Mouse (Mus musculus): ENCODE results near the gene Clybl. TPM values are rescaled to one million over a fixed set of nuclear protein-coding genes. Genes with fewer than 3 reads are reported as not detected.

Clybl gene
- polyA plus RNA-seq, 1 experiment from 2014 or later = 21.0 TPM

DNA sequence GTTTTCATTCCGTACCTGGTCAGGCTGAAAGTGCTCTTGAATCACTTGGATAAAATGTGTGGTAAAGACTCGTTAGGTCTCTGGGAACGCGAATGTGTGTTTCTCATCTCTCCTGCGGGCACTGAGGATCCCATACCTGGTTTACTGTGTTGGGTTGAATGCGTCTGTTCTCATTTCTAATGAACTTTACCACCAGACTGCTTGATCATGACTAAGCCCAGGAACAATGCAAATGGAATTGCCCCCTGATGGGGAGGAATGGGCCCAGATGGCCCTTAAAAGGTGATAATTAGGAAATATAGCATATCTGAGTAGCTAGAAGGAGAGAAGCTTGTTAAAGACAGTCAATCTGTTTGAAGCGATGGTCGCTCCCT lies 74.7 kb downstream of the Clybl start:
- peaks cover 38% of the 10 kb centered on the region for H3K4me1 ChIP-seq
- H3K27ac ChIP-seq = peak overlapping the region; percentile 55
- H3K4me2 ChIP-seq = peak overlapping the region; percentile 47
- WGBS = 2% methylated on average over 8 of the region's 8 CpGs
- no peak overlapping the region for H3K9ac ChIP-seq
- H3K4me3 ChIP-seq = no peak overlapping the region; the same call in 1 of the 2 replicates
- peaks cover 33% of the 10 kb centered on the region for H3K27me3 ChIP-seq
- ATAC-seq = peak; percentile 80
- H3K9me3 ChIP-seq (replicated peaks) = no peaks in the 10 kb centered on the region
- H3K36me3 ChIP-seq (ENCODE audit: poor library complexity, severe bottlenecking) = no peaks in the 10 kb centered on the region

DNA sequence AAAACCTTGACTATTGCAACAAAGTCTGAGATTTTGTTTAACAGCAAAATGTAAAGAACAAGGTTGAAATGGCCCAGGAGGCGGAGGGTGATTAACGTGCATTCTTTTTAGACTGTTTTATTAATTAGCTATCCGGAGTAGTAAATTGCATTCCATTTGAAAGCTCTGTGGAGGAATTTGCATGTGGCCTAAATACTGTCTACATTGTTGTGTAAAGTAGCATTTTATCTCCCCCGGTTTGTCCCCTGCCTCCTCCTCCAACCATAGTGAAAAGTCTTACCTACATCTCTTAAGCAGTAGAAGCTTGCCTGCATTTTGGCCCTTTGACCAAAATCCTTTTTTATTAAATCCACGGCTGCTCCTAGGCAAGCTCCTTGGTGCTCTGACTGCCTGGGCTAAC lies 76.8 kb downstream of the Clybl start:
- H3K9ac ChIP-seq = no peak overlapping the region
- H3K4me1 ChIP-seq = peaks cover 47% of the 10 kb centered on the region
- no peak for ATAC-seq
- no peaks in the 10 kb centered on the region for H3K36me3 ChIP-seq (ENCODE audit: poor library complexity, severe bottlenecking)
- H3K27ac ChIP-seq = no peak overlapping the region
- H3K4me3 ChIP-seq = no peak overlapping the region
- H3K9me3 ChIP-seq (replicated peaks) = no peaks in the 10 kb centered on the region
- peaks cover 39% of the 10 kb centered on the region for H3K27me3 ChIP-seq
- 13% methylated on average over 5 of the region's 5 CpGs for whole genome bisulfite sequencing
- no peak overlapping the region for H3K4me2 ChIP-seq

DNA sequence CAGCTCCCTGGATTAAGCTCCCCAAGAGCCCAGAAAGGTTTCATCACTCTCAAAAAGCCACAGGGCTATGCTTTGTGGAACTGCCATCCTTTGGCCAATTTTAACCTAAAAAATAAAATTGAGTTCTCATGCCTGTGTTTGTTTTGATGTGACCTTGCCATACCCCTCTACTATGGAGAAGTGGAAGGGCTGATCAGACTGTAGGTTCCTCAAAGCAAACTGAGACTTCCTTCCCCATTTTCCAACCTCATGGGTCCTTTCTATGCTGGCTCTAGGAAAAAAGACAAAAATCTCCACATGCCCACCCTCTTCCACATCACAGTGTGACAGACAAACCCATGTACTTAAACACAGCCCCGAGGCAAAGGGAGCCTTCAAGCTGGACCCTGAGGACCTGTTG lies 79.7 kb downstream of the Clybl start:
- H3K4me2 ChIP-seq = no peak overlapping the region
- H3K4me3 ChIP-seq = no peak overlapping the region
- ATAC-seq = no peak
- no peaks in the 10 kb centered on the region for H3K36me3 ChIP-seq (ENCODE audit: poor library complexity, severe bottlenecking)
- 91% methylated on average over 1 of the region's 1 CpGs for WGBS
- peaks cover 38% of the 10 kb centered on the region for H3K4me1 ChIP-seq
- H3K9ac ChIP-seq = no peak overlapping the region
- peaks cover 24% of the 10 kb centered on the region for H3K27me3 ChIP-seq
- H3K9me3 ChIP-seq (replicated peaks) = no peaks in the 10 kb centered on the region
- no peak overlapping the region for H3K27ac ChIP-seq

DNA sequence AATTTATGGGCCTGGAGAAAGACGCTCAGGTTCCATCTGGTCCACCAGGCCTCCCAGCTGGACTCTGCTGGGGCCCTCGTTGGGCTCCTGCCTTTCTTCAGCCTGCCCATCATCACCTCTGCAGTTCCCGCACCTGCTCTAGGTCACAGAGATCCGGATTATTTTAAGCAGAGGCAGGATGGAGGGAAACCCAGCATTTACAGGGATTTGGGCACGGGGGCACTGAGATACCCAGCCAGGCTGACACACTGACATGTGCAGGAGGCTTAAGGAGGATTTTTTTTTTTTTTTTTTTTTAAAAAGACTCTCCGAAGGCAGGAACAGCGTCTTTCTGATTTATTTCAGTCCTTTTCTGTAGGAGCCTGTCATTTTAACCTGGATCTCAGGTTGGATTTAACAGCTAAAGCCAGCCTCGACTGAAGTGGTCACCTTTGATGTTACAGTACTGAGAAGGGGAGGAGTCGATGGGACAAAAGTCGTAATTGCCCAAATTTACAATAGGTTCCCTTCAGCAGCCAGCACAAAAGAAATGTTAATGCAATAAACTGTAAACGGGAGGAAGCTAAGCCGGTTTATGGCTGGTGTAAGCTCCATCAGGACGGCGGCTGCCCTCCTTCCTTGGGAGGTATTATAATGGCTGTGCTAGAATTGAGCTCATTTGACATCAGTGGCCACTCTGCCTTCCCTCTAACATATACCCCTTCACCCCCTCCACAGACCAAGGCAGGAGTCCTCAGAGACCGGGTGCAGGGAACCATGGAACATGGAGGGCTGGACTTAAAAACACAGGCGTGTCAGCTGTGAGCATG lies 81.6 kb downstream of the Clybl start:
- Histone ChIP-seq H3K36me3 (ENCODE audit: poor library complexity, severe bottlenecking) (no peaks in the 10 kb centered on the region), H3K4me1 (peaks cover 24% of the 10 kb centered on the region), H3K27ac (no peak overlapping the region), H3K27me3 (peaks cover 14% of the 10 kb centered on the region; the same call in 1 of the 2 replicates), H3K9me3 (replicated peaks) (no peaks in the 10 kb centered on the region), H3K4me3 (no peak overlapping the region), H3K4me2 (no peak overlapping the region), H3K9ac (no peak overlapping the region)
- WGBS = 35% methylated on average over 16 of the region's 16 CpGs
- peak; percentile 45; the same call in 1 of the 2 replicates for ATAC-seq

DNA sequence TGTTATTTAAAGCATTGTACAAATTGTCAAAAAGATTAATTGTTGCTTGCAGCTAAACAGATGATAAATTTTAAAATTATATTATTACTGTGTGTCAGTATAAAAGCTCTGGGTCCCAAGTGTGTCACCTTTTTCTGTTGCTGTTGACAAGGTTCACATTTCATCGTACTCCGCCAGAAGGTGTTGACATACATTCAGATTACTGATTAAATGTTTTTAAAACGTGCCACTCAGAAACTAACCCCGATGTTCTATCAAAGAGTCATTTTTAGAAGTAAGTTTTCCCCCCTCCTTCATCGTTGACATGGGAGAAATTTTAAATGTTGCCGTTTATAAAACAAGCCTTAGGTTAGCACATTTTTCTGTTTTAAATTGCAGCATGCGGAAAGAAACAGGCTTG lies 83.7 kb downstream of the Clybl start:
- H3K27me3 ChIP-seq = 0 out of 2 replicates have a peak, but pooled peaks cover 12% of the 10 kb centered on the region
- no peak overlapping the region for H3K27ac ChIP-seq
- no peak overlapping the region for H3K9ac ChIP-seq
- H3K4me1 ChIP-seq = peaks cover 12% of the 10 kb centered on the region
- no peak overlapping the region for H3K4me2 ChIP-seq
- WGBS = 80% methylated on average over 7 of the region's 7 CpGs
- no peak overlapping the region for H3K4me3 ChIP-seq
- ATAC-seq = no peak
- H3K9me3 ChIP-seq (replicated peaks) = no peaks in the 10 kb centered on the region
- no peaks in the 10 kb centered on the region for H3K36me3 ChIP-seq (ENCODE audit: poor library complexity, severe bottlenecking)

DNA sequence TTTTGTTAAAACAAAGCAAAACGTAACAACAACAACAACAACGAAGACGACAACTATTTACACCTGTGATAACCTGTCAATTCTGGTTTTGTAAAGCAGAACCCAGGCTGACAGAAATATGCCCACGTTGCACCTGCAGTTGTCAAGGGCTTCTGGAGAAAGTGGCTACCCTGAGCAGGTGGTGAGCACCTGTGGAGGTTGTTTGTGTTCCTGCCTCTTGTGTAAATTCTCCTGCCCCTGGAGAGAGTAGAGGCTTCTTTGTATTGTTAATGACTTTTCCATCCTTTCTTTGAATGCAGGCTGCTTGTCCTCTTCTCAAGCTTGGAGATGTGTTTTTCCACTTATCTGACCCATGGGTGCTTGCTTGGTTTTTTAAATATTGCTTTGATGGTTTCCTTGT lies 86.1 kb downstream of the Clybl start:
- Histone ChIP-seq H3K36me3 (ENCODE audit: poor library complexity, severe bottlenecking) (no peaks in the 10 kb centered on the region), H3K27me3 (peaks cover 10% of the 10 kb centered on the region; the same call in 1 of the 2 replicates), H3K4me3 (no peak overlapping the region), H3K27ac (no peak overlapping the region), H3K4me1 (peaks cover 15% of the 10 kb centered on the region), H3K9ac (no peak overlapping the region), H3K9me3 (replicated peaks) (no peaks in the 10 kb centered on the region), H3K4me2 (no peak overlapping the region)
- WGBS = 44% methylated on average over 4 of the region's 4 CpGs
- ATAC-seq = no peak

DNA sequence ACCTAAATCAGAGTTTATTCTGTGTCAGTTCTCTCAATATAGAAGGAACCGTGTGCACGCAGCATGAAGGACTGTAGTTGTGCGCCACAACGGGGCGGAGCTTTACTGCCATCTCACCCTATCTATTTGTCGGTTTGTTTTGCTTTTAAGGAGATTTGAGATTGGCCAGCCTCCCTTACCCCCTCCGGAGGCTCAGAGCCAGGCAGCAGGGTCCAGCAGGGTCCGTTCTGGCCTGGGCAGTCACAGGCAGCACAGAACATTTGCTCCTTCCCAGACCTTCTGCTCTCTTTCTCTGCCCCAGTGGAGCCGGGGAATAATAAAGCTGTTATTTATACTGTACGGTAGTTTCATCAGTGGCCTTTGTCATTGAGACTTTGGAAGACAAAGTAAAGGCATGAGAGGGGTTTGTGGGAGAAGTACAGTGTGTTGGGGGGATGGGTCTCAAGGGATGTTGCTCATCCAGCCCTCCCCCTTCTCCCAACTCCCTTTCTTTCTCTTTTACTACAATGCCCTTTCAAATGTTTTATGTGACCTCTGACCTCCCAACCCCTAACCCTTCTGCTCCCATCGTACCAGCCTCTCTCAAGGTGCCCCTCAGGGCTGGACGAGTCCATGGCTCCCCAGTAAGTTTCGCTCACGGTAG lies 89.7 kb downstream of the Clybl start:
- Histone ChIP-seq H3K27ac (no peak overlapping the region), H3K4me2 (no peak overlapping the region), H3K27me3 (peaks cover 3% of the 10 kb centered on the region), H3K9ac (no peak overlapping the region), H3K9me3 (replicated peaks) (no peaks in the 10 kb centered on the region), H3K4me1 (0 out of 2 replicates have a peak, but pooled peaks cover 5% of the 10 kb centered on the region), H3K36me3 (ENCODE audit: poor library complexity, severe bottlenecking) (no peaks in the 10 kb centered on the region), H3K4me3 (no peak overlapping the region)
- ATAC-seq = peak; percentile 19; the same call in 1 of the 2 replicates
- 29% methylated on average over 14 of the region's 14 CpGs for WGBS

DNA sequence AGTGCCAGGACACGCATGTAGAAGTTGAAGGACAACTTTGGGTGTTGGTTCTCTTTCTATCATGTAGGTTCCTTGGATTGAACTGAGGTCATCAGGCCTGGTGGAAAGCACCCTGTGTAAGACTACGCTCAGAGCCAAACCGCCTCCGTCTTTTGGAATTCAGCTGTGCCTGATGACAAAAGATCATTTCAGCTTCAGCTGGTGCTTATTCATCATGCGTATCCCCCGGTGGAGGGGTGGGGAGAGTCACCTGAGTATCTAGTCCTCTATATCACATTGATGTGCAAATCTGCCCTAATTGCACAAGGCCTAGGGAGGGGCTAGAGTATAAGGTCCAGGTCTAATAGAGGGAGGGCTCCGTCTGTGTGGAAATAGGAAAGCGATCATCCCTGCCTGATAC lies 95.6 kb downstream of the Clybl start:
- H3K9ac ChIP-seq = no peak overlapping the region
- H3K9me3 ChIP-seq (replicated peaks) = no peaks in the 10 kb centered on the region
- H3K27me3 ChIP-seq = peaks cover 36% of the 10 kb centered on the region
- no peak overlapping the region for H3K4me2 ChIP-seq
- no peaks in the 10 kb centered on the region for H3K36me3 ChIP-seq (ENCODE audit: poor library complexity, severe bottlenecking)
- H3K27ac ChIP-seq = no peak overlapping the region
- H3K4me3 ChIP-seq = no peak overlapping the region
- no peak for ATAC-seq
- peaks cover 21% of the 10 kb centered on the region for H3K4me1 ChIP-seq
- 74% methylated on average over 8 of the region's 8 CpGs for WGBS

DNA sequence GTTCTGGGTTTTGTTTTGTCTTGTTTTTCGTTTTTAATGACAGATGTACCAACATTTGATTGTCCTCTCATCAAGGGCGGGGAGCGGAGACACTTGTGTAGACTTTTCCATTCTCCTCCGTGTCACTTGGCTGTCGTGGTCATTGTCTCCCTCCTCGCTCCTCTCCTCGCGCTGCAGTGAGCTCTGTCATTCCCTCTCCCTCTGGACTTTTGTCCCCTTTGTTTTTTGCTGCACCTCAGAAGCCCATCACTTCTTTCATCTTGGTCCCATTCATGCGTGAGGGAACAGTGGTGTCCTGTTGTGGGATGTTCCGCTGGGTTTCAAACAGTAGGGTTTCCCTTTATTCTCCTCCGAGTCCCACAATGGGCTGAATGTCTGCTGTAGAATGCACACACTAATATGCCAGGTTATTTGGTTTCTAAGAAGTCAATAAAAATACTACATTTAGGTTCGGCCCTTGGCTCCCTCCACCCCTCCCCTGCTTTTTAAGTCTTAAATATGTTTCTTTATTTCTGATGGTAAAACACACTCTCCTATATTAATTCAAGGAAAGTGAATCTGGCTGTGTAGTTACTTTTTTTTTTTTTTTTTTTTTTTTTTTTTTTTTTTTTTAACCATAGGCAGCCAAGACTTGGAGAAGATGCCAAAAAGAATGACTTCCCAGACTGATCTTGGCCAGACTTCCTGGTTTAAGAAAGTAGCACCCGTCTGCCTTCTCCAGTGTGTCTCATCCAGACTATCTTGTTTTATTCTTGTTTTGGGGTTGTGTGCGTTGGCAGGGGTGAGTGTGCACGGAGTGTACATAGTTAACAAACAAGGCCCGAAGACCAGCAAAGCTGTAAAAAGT lies 98.2 kb downstream of the Clybl start:
- Histone ChIP-seq H3K4me1 (peaks cover 21% of the 10 kb centered on the region), H3K36me3 (ENCODE audit: poor library complexity, severe bottlenecking) (no peaks in the 10 kb centered on the region), H3K27ac (no peak overlapping the region), H3K4me3 (no peak overlapping the region), H3K9me3 (replicated peaks) (no peaks in the 10 kb centered on the region), H3K4me2 (peak overlapping the region; percentile 25; the same call in 1 of the 2 replicates), H3K27me3 (peaks cover 41% of the 10 kb centered on the region), H3K9ac (no peak overlapping the region)
- no peak for ATAC-seq
- WGBS = 21% methylated on average over 16 of the region's 16 CpGs

DNA sequence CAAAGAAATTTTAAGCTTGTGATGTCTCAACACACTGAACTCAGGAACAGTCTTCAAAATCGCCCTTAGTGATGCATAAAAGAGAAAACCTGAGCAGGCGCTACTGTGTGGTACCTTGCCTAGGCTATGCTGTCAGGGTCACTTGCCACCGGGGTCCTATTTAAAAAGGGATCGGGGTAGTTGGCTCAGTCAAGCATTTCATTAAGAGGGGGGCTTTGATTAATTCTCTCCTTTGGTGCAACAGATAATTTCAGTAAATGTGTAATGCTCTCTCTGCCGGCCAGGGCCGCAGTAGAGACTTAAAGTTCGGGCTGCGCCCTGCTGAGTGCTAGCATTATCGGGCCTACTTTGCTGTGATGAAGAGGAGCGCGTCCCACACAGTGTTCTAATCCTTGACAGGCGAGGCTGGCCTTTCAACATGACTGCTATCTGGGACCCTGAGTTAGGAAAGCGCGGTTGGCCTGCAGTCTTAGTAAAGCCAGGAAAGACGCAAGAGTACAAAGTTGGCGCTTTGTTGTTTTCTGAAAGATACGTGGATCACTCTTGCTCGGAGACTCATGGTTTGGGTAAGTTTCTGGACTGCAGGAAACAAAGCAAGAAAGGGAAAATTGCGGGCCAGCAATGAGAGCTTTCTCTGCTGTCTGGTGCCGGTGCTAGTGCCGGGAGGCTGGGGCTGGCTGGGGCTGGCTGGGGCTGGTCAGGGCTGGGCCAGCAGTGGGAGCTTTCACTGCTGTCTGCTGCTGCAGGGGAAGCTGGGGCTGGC lies 99.0 kb downstream of the Clybl start:
- Histone ChIP-seq H3K36me3 (ENCODE audit: poor library complexity, severe bottlenecking) (no peaks in the 10 kb centered on the region), H3K27me3 (peaks cover 41% of the 10 kb centered on the region), H3K4me3 (peak overlapping the region; percentile 12; the same call in 1 of the 2 replicates), H3K4me2 (peak overlapping the region; percentile 37), H3K9me3 (replicated peaks) (no peaks in the 10 kb centered on the region), H3K9ac (no peak overlapping the region), H3K27ac (peak overlapping the region; percentile 41), H3K4me1 (peaks cover 21% of the 10 kb centered on the region)
- WGBS = 12% methylated on average over 21 of the region's 21 CpGs
- peak; percentile 64; the same call in 1 of the 2 replicates for ATAC-seq

DNA sequence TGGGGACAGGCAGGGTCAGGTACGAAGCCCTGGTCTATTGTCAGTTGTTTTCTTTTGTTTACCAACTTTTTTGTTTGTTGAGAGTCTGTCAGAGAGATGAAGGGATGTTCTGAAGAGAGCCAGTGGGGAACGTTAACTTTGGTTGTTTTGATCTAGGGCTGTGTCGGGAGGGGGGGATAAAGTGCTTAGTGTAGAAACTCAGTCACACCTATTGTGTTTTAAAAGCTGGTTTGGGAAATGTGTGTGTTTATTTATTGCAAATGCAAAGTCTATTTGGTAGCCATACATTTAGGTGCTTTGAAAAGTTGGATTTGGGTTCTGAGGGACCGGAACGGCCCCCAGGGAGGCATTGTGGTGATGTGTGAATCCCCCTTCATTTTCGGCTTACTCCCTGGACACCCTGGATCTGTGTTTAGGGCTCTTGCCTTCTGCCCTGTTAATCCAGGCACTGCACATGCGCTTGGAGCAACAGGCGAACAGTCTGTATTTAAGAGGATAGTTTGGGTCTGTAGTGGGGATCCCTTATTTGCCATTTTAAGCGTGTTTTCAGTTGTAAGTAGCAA lies 99.6 kb downstream of the Clybl start:
- no peak overlapping the region for H3K27ac ChIP-seq
- WGBS = 29% methylated on average over 9 of the region's 9 CpGs
- no peaks in the 10 kb centered on the region for H3K9me3 ChIP-seq (replicated peaks)
- peak overlapping the region; percentile 37 for H3K4me2 ChIP-seq
- ATAC-seq = no peak
- H3K36me3 ChIP-seq (ENCODE audit: poor library complexity, severe bottlenecking) = no peaks in the 10 kb centered on the region
- no peak overlapping the region for H3K9ac ChIP-seq
- H3K4me3 ChIP-seq = peak overlapping the region; percentile 12; the same call in 1 of the 2 replicates
- H3K4me1 ChIP-seq = peaks cover 21% of the 10 kb centered on the region
- H3K27me3 ChIP-seq = peaks cover 41% of the 10 kb centered on the region
